9 mouse cellular contexts compared by ENCODE assay signal in genomic region chr12:82477826-82478225, GRCm38 (mm10).
DNase-seq lines count a peak whose midpoint lies in the region; ATAC-seq and TF ChIP-seq lines count a peak whose summit lies in the region.
"Had no signal": no experiment of that assay in that cellular context is flagged by ENCODE, and none has a peak within 500 bp of the region (broad histone marks: within the 10 kb centered on the region; RNA-seq: fewer than 3 reads in every experiment).

No protein-coding gene starts in this region.

- 0 out of 2 replicates have a peak overlapping the region, but pooled peaks have one; percentile 36 for H3K9ac ChIP-seq in heart, embryonic 16.5 days (ENCODE audit: low read length)
- H3K9ac ChIP-seq in heart, adult 2 months (ENCODE audit: low read depth, low read length), result no peak overlapping the region
- H3K9ac ChIP-seq in embryonic facial prominence, embryonic 13.5 days, result no peak overlapping the region
- no peak overlapping the region for H3K9ac ChIP-seq in hindbrain, embryonic 13.5 days
- peak overlapping the region; percentile 4; the same call in 1 of the 2 replicates for H3K9ac ChIP-seq in midbrain, embryonic 14.5 days (replicated peaks; ENCODE audit: low read length)

- H3K4me3 ChIP-seq in heart, embryonic 16.5 days (ENCODE audit: low read length), result no peak overlapping the region
- no peak overlapping the region for H3K4me3 ChIP-seq in heart, adult 2 months
- no peak overlapping the region for H3K4me3 ChIP-seq in embryonic facial prominence, embryonic 13.5 days
- H3K4me3 ChIP-seq in hindbrain, embryonic 13.5 days, result no peak overlapping the region
- H3K4me3 ChIP-seq in midbrain, embryonic 14.5 days (replicated peaks; ENCODE audit: low read depth, low read length), result no peak overlapping the region

- 0 out of 2 replicates have a peak overlapping the region, but pooled peaks have one; percentile 12 for H3K27ac ChIP-seq in heart, embryonic 16.5 days (ENCODE audit: low read length)
- H3K27ac ChIP-seq in heart, adult 2 months, result no peak overlapping the region
- H3K27ac ChIP-seq in embryonic facial prominence, embryonic 13.5 days, result no peak overlapping the region
- peak overlapping the region; percentile 62; the same call in 1 of the 2 replicates for H3K27ac ChIP-seq in hindbrain, embryonic 13.5 days
- no peak overlapping the region for H3K27ac ChIP-seq in midbrain, embryonic 14.5 days (replicated peaks; ENCODE audit: low read depth, low read length)

- no peak for TF ChIP-seq CTCF in heart, adult 2 months (IDR thresholded peaks at IDR 0.05)

- H3K4me2 ChIP-seq in heart, embryonic 16.5 days (ENCODE audit: low read depth, low read length), result peak overlapping the region; percentile 24; the same call in 1 of the 2 replicates
- H3K4me2 ChIP-seq in embryonic facial prominence, embryonic 13.5 days, result peak overlapping the region; percentile 18
- no peak overlapping the region for H3K4me2 ChIP-seq in hindbrain, embryonic 13.5 days
- peak overlapping the region; percentile 17; the same call in 1 of the 2 replicates for H3K4me2 ChIP-seq in midbrain, embryonic 14.5 days (ENCODE audit: low read length)

- peaks cover 4% of the 10 kb centered on the region for H3K9me3 ChIP-seq in heart, embryonic 16.5 days (replicated peaks; ENCODE audit: control insufficient read depth, low read length)
- no peaks in the 10 kb centered on the region for H3K9me3 ChIP-seq in embryonic facial prominence, embryonic 13.5 days
- H3K9me3 ChIP-seq in hindbrain, embryonic 13.5 days, result no peaks in the 10 kb centered on the region
- no peaks in the 10 kb centered on the region for H3K9me3 ChIP-seq in midbrain, embryonic 14.5 days (ENCODE audit: control insufficient read depth, low read length)

- intact Hi-C loops in heart, adult 2 months (cut with DNase I), result no loop called here

- no peak for TF ChIP-seq EP300 in heart, adult 2 months (IDR thresholded peaks at IDR 0.05; ENCODE audit: insufficient read depth, low read depth, low read length)

- no peaks in the 10 kb centered on the region for H3K36me3 ChIP-seq in heart, embryonic 16.5 days (ENCODE audit: control insufficient read depth, insufficient read depth)
- H3K36me3 ChIP-seq in heart, adult 2 months (ENCODE audit: control insufficient read depth, insufficient read depth, low read length), result no peaks in the 10 kb centered on the region
- no peaks in the 10 kb centered on the region for H3K36me3 ChIP-seq in embryonic facial prominence, embryonic 13.5 days
- H3K36me3 ChIP-seq in hindbrain, embryonic 13.5 days, result no peaks in the 10 kb centered on the region
- no peaks in the 10 kb centered on the region for H3K36me3 ChIP-seq in midbrain, embryonic 14.5 days (ENCODE audit: control insufficient read depth, insufficient read depth, low read length)

- no peaks in the 10 kb centered on the region for H3K27me3 ChIP-seq in heart, embryonic 16.5 days (ENCODE audit: control insufficient read depth, insufficient read depth, low read length)
- H3K27me3 ChIP-seq in heart, adult 2 months (ENCODE audit: control insufficient read depth, insufficient read depth, low read length), result no peaks in the 10 kb centered on the region
- no peaks in the 10 kb centered on the region; the same call in 1 of the 2 replicates for H3K27me3 ChIP-seq in embryonic facial prominence, embryonic 13.5 days
- 0 out of 2 replicates have a peak, but pooled peaks cover 2% of the 10 kb centered on the region for H3K27me3 ChIP-seq in hindbrain, embryonic 13.5 days
- H3K27me3 ChIP-seq in midbrain, embryonic 14.5 days (ENCODE audit: control insufficient read depth, insufficient read depth, low read length), result no peaks in the 10 kb centered on the region

- ATAC-seq in heart, embryonic 16.5 days (replicated peaks; ENCODE audit: extremely low read depth, insufficient read depth, low FRiP score), result no peak
- ATAC-seq in embryonic facial prominence, embryonic 13.5 days (ENCODE audit: insufficient number of reproducible peaks, insufficient read depth, low FRiP score, low TSS enrichment, low read depth), result no peak
- peak; percentile 21; the same call in 1 of the 2 replicates for ATAC-seq in hindbrain, embryonic 13.5 days (ENCODE audit: low FRiP score)
- no peak for ATAC-seq in midbrain, embryonic 14.5 days (ENCODE audit: low FRiP score, low TSS enrichment)
- ATAC-seq in erythroblast, adult 5-6 weeks (replicated peaks; ENCODE audit: low FRiP score, poor library complexity, severe bottlenecking), result no peak
- ATAC-seq: forebrain, embryonic 16.5 days had no signal

- 30% methylated on average over 5 of the region's 5 CpGs for WGBS in heart, embryonic 16.5 days
- WGBS in heart, adult 2 months, result 52% methylated on average over 5 of the region's 5 CpGs
- WGBS in embryonic facial prominence, embryonic 13.5 days, result 23% methylated on average over 5 of the region's 5 CpGs
- 22% methylated on average over 5 of the region's 5 CpGs for WGBS in hindbrain, embryonic 13.5 days
- WGBS in midbrain, embryonic 14.5 days, result 15% methylated on average over 5 of the region's 5 CpGs

- no peaks in the 10 kb centered on the region for H3K79me2 ChIP-seq in heart, adult 2 months (replicated peaks; ENCODE audit: control insufficient read depth, insufficient read depth, low read length)

- TF ChIP-seq POLR2A in heart, adult 2 months (IDR thresholded peaks at IDR 0.05; ENCODE audit: insufficient read depth, low read depth, low read length), result no peak

- DNase-seq in heart, adult 2 months, result no peak
- no peak for DNase-seq in midbrain, embryonic 14.5 days
- no peak for DNase-seq in layer of hippocampus, adult 9-10 months (ENCODE audit: low spot score)
- DNase-seq: thymus, adult 18-20 months had no signal

- peaks cover 23% of the 10 kb centered on the region for H3K4me1 ChIP-seq in heart, embryonic 16.5 days (ENCODE audit: control insufficient read depth, insufficient read depth, low read length)
- no peaks in the 10 kb centered on the region for H3K4me1 ChIP-seq in heart, adult 2 months (ENCODE audit: control insufficient read depth, insufficient read depth, low read length)
- H3K4me1 ChIP-seq in embryonic facial prominence, embryonic 13.5 days, result peaks cover 21% of the 10 kb centered on the region
- peaks cover 20% of the 10 kb centered on the region for H3K4me1 ChIP-seq in hindbrain, embryonic 13.5 days (replicated peaks)
- peaks cover 13% of the 10 kb centered on the region for H3K4me1 ChIP-seq in midbrain, embryonic 14.5 days (ENCODE audit: control insufficient read depth, insufficient read depth, low read length)

Comparison
In these comparisons a context has a peak if more than half of its experiments do, and no peak if none do; other contexts are left out.
1. H3K27ac ChIP-seq: peak in heart, embryonic 16.5 days (single experiment) and hindbrain, embryonic 13.5 days (single experiment); none in heart, adult 2 months (single experiment), embryonic facial prominence, embryonic 13.5 days (single experiment) and midbrain, embryonic 14.5 days (single experiment).
2. H3K9ac ChIP-seq: peak in heart, embryonic 16.5 days (single experiment) and midbrain, embryonic 14.5 days (single experiment); none in heart, adult 2 months (single experiment), embryonic facial prominence, embryonic 13.5 days (single experiment) and hindbrain, embryonic 13.5 days (single experiment).